Mouse (Mus musculus) central nervous system, embryonic 11.5 days (tissue): Measurements from ENCODE around the gene Eea1. TPM values are rescaled to one million over a fixed set of nuclear protein-coding genes. Genes with fewer than 3 reads are reported as not detected.

Experiments
- polyA plus RNA-seq: library from polyadenylated mRNA; depleted of rRNA; stranded (reverse); fragments of >200 nt; gene quantifications from 2 replicates; pipeline ENCODE4 v1.2.3, GENCODE M21; 2012; rRNA removed

Gene Eea1
- 9.5 and 10.5 TPM in 2 replicates for polyA plus RNA-seq

DNA sequence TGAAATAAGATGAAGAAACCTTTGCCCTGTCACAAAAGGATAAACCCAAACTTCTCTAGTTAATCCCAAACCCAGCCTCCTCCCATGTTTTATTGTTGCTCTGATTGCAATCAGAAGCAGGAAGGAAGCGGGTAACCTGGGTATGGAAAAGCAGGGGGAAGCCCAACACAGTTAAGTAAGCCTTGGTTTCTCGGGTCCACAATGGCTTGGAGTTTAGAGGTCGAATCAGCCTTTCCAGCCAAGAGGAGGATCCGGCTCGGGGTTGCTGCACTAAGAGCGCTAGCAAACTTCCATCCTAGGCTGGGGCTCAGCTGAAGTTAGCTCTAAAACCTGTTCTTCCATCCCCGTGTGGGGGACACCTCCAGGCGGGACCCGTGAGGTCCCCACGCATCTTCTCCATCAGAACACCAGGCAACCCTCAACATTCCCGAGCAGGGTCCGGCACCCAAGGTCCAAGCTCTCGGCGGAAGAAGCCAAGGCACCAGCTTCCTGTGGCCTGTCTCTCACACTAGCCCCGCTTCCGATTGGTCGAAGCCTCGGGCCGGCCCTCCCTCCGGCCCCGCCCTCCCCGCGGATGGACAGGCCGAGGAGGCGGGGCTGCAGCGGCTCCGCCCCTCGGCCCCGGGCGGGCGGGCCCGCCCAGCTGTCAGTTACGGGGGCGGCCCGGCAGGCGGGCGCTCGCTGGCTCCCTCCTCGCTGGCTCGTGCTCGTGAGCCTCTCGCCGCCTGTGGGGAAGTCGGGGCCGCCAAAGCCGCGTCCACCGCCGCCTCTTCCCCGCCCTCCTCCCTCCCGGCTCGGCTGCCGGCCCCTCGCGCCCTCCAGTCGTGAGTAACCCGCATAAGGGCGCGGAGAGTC, at the start of gene Eea1:
Gene Eea1, plus strand, starts transcription at position 605 of the 855 bp plus-strand sequence.

Other genes with a start within 250 kb of the Eea1 start
- not detected in 2 replicates for gene Gm33543, start 97.7 kb upstream of the Eea1 start, polyA plus RNA-seq
- not detected in 2 replicates for gene Gm5426, start 196.0 kb downstream of the Eea1 start, polyA plus RNA-seq